Mouse (Mus musculus) liver, embryonic 14.5 days (tissue): ENCODE measurements around the gene Eif6. TPM values are rescaled to one million over a fixed set of nuclear protein-coding genes. Genes with fewer than 3 reads are reported as not detected.

ENCODE experiments used
- ATAC-seq: fragments of 200-750 bp; cut with Nextera tagmentation; 2 replicates; pipeline ENCODE4 v1.8.0; 2017; ENCODE audit warnings: moderate number of reproducible peaks, mild to moderate bottlenecking, moderate library complexity; ENCODE audit not compliant: insufficient read depth
- DNase-seq, 3 experiments: peaks; one replicate each; pipeline ENCODE4 v3.0.0-alpha.2; 2012 to 2013; ENCODE audit warnings: low read depth in 3 of 3, low spot score in 3 of 3
- H3K27ac ChIP-seq: fragments of 300-500 bp; sonication (generic); 2 replicates; pipeline ENCODE4 v1.5.1; 2014; ENCODE audit warnings: moderate library complexity, mild to moderate bottlenecking, control low read depth, inconsistent platforms
- H3K27me3 ChIP-seq: fragments of 300-500 bp; sonication (generic); 2 replicates; pipeline ENCODE4 v1.6.1; 2014; ENCODE audit warnings: mild to moderate bottlenecking, low read length, moderate library complexity; ENCODE audit not compliant: control insufficient read depth, insufficient read depth
- H3K36me3 ChIP-seq: fragments of 300-500 bp; sonication (generic); replicated peaks from 2 replicates; pipeline ENCODE4 v1.6.1; 2014; ENCODE audit warnings: low read depth; ENCODE audit not compliant: control insufficient read depth, insufficient read depth
- H3K4me1 ChIP-seq, 2 experiments: fragments of 200-500 bp in 1 of 2; fragments of 300-500 bp in 1 of 2; sonication (generic) in 1 of 2; replicated peaks; 2 replicates each; pipeline ENCODE4 v1.6.1; 2012 to 2014; ENCODE audit warnings: antibody characterized with exemption in 1 of 2, inconsistent platforms in 1 of 2, low read length in 1 of 2; ENCODE audit not compliant: control insufficient read depth in 2 of 2, insufficient read depth in 2 of 2
- H3K4me2 ChIP-seq: fragments of 300-500 bp; sonication (generic); 2 replicates; pipeline ENCODE4 v1.6.1; 2014; ENCODE audit warnings: low read depth, mild to moderate bottlenecking, control low read depth, moderate library complexity
- H3K4me3 ChIP-seq, 2 experiments: fragments of 200-500 bp in 1 of 2; fragments of 300-500 bp in 1 of 2; sonication (generic) in 1 of 2; 2 replicates each; pipeline ENCODE4 v1.5.1; 2012 to 2014; ENCODE audit warnings: low read depth in 2 of 2, low read length in 2 of 2, mild to moderate bottlenecking in 2 of 2, control low read depth in 1 of 2, inconsistent platforms in 1 of 2, moderate library complexity in 1 of 2; ENCODE audit not compliant: insufficient read depth in 1 of 2
- H3K9ac ChIP-seq: fragments of 300-500 bp; sonication (generic); replicated peaks from 2 replicates; pipeline ENCODE4 v1.6.1; 2014; ENCODE audit warnings: mild to moderate bottlenecking, control low read depth, moderate library complexity
- H3K9me3 ChIP-seq: fragments of 300-500 bp; sonication (generic); 2 replicates; pipeline ENCODE4 v1.6.1; 2016; ENCODE audit warnings: low read length, mixed read lengths; ENCODE audit not compliant: control insufficient read depth
- CTCF ChIP-seq: IDR thresholded peaks from 2 replicates; pipeline ENCODE4 v1.5.1; 2016; ENCODE audit warnings: antibody characterized with exemption, low read depth, control low read depth
- EP300 ChIP-seq: IDR thresholded peaks from 2 replicates; pipeline ENCODE4 v1.6.1; 2016; ENCODE audit warnings: antibody characterized with exemption, low read depth
- WGBS: fragments of 180-500 bp; shearing (Covaris S2); extraction: QIAGEN DNeasy Blood & Tissue Kit; methylation state at CpG from one replicate; pipeline ENCODE4 v1.1.7; 2014; ENCODE audit not compliant: insufficient replicate concordance; 5-methylcytosine and 5-hydroxymethylcytosine counted together
- polyA plus RNA-seq, 2 experiments: library from polyadenylated mRNA; depleted of rRNA in 1 of 2; stranded (reverse) in 1 of 2; unstranded in 1 of 2; fragments of >200 nt; fragmentation: Nextera tagmentation in 1 of 2; extraction: Ambion mirVana in 1 of 2; gene quantifications; 2 replicates each; pipeline versions ENCODE4 v1.2.1 to v1.2.3; 2012 to 2014

The Eif6 gene
- polyA plus RNA-seq, 2 experiments, result 62.4 to 128 TPM

GRCm38 (mm10) chr2:155852536-155852935 is 25.8 kb upstream of the Eif6 start:
- TF ChIP-seq CTCF, result no peak
- no peak for TF ChIP-seq EP300
- 79% methylated on average over 5 of the region's 5 CpGs for WGBS
- DNase-seq (no peak), ATAC-seq (no peak)
- Histone ChIP-seq H3K4me3 (no peak overlapping the region), H3K4me2 (no peak overlapping the region), H3K9ac (no peak overlapping the region), H3K27ac (no peak overlapping the region), H3K27me3 (no peaks in the 10 kb centered on the region), H3K36me3 (peaks cover 5% of the 10 kb centered on the region), H3K9me3 (no peaks in the 10 kb centered on the region), H3K4me1 (no peaks in the 10 kb centered on the region; a peak in 1 of 4 replicates)

- Histone ChIP-seq H3K4me2 (no peak overlapping the region), H3K9ac (no peak overlapping the region), H3K4me1 (no peaks in the 10 kb centered on the region; a peak in 1 of 4 replicates), H3K9me3 (no peaks in the 10 kb centered on the region), H3K27me3 (no peaks in the 10 kb centered on the region), H3K4me3 (no peak overlapping the region), H3K27ac (no peak overlapping the region), H3K36me3 (peaks cover 5% of the 10 kb centered on the region)
- 77% methylated on average over 7 of the region's 7 CpGs for WGBS
- TF ChIP-seq CTCF (no peak), EP300 (no peak)
- DNase-seq (no peak), ATAC-seq (no peak)
These were observed 23.4 kb upstream of the Eif6 start for GRCm38 (mm10) chr2:155850120-155850519.

GRCm38 (mm10) chr2:155849464-155849863 is 22.7 kb upstream of the Eif6 start:
- DNase-seq (no peak), ATAC-seq (peak; percentile 74)
- no peaks in the 10 kb centered on the region for H3K9me3 ChIP-seq
- TF ChIP-seq EP300 (no peak), CTCF (no peak)
- H3K4me3 ChIP-seq, result no peak overlapping the region
- WGBS, result 25% methylated on average over 7 of the region's 7 CpGs
- no peaks in the 10 kb centered on the region; a peak in 1 of 4 replicates for H3K4me1 ChIP-seq
- H3K9ac ChIP-seq, result no peak overlapping the region
- no peak overlapping the region for H3K27ac ChIP-seq
- no peak overlapping the region for H3K4me2 ChIP-seq
- peaks cover 5% of the 10 kb centered on the region for H3K36me3 ChIP-seq
- H3K27me3 ChIP-seq, result no peaks in the 10 kb centered on the region

GRCm38 (mm10) chr2:155848291-155848690 is 21.6 kb upstream of the Eif6 start:
- Histone ChIP-seq H3K36me3 (peaks cover 5% of the 10 kb centered on the region), H3K4me3 (no peak overlapping the region), H3K27me3 (no peaks in the 10 kb centered on the region), H3K4me2 (no peak overlapping the region), H3K9ac (no peak overlapping the region), H3K27ac (no peak overlapping the region), H3K4me1 (no peaks in the 10 kb centered on the region; a peak in 1 of 4 replicates), H3K9me3 (no peaks in the 10 kb centered on the region)
- ATAC-seq, result no peak
- 38% methylated on average over 6 of the region's 6 CpGs for WGBS
- TF ChIP-seq EP300 (no peak), CTCF (peak; percentile 98)
- peak; percentile 61 to 67 (median 65) for DNase-seq

- Histone ChIP-seq H3K4me2 (no peak overlapping the region), H3K4me1 (no peaks in the 10 kb centered on the region; a peak in 1 of 4 replicates), H3K36me3 (peaks cover 5% of the 10 kb centered on the region), H3K27ac (no peak overlapping the region), H3K9me3 (no peaks in the 10 kb centered on the region), H3K27me3 (no peaks in the 10 kb centered on the region), H3K4me3 (no peak overlapping the region), H3K9ac (no peak overlapping the region)
- ATAC-seq, result no peak
- 79% methylated on average over 8 of the region's 8 CpGs for WGBS
- DNase-seq, result no peak
- TF ChIP-seq CTCF (no peak), EP300 (no peak)
These were observed 20.2 kb upstream of the Eif6 start for GRCm38 (mm10) chr2:155846930-155847329.
